Mouse (Mus musculus) lung, adult 2 months (tissue): ENCODE data around the gene Efcab2.

Experiments
- CTCF ChIP-seq: fragments of 200-500 bp; IDR thresholded peaks from 2 replicates; pipeline ENCODE4 v1.5.1; 2011; ENCODE audit warnings: mild to moderate bottlenecking, low read length, control low read depth; ENCODE audit not compliant: insufficient read depth
- POLR2A ChIP-seq: fragments of 200-500 bp; IDR thresholded peaks from 2 replicates; pipeline ENCODE4 v1.6.1; 2011; ENCODE audit warnings: low read depth, mild to moderate bottlenecking, control low read depth, low read length, borderline replicate concordance; ENCODE audit errors: extremely low read depth

DNA sequence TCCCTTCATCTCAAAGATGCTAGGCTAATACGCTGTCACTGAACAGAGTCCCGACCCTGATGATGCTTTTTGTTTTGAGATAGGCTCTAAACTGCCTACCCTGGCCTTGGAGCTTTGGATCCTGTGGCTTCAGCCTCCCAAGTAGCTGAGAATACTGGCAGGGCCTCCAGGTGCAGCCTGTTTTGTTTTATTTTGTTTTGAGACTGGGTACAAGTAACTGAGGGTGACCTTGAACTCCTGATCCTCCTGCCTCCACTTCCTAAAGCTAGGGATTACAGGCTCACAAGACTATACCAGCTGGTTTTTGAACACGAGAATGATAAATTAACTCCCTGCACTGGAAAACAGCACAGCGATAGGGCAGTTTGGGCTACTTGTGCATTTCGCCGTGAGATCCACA, 40.7 kb upstream of the Efcab2 start:
- TF ChIP-seq CTCF (no peak), POLR2A (no peak)
